Mouse (Mus musculus) frontal cortex, postnatal 25 days (tissue): Measurements from ENCODE around the gene Nxf3.
"Not testable (repeated sequence)": the region's sequence is repeated elsewhere in the genome, so short reads cannot be mapped to it uniquely, and the experiment has no call there.

Source experiments
- DNase-seq, 2 experiments: peaks; one replicate each; pipeline ENCODE4 v3.0.0; 2022; ENCODE audit warnings: low spot score in 2 of 2

Nxf3 gene

GRCm38 (mm10) chrX:136085155-136085554 is at the start of gene Nxf3:
Nxf3 (minus strand) TSS chrX:136085255.
- no peak for DNase-seq

GRCm38 (mm10) chrX:136127744-136128064 is 42.6 kb upstream of the Nxf3 start:
- peak; percentile 27 to 49 for DNase-seq

- DNase-seq = no peak
These were observed 42.1 kb upstream of the Nxf3 start for GRCm38 (mm10) chrX:136127038-136127743.

- peak; percentile 41 to 44 for DNase-seq
These were observed 30.4 kb upstream of the Nxf3 start for GRCm38 (mm10) chrX:136115419-136115961.

- DNase-seq = no peak
These were observed 30.0 kb upstream of the Nxf3 start for GRCm38 (mm10) chrX:136115015-136115414.

- peak; percentile 42 for DNase-seq
These were observed 22.9 kb upstream of the Nxf3 start for GRCm38 (mm10) chrX:136107942-136108341.

GRCm38 (mm10) chrX:136104724-136105088 is 19.7 kb upstream of the Nxf3 start:
- no peak for DNase-seq

- DNase-seq = no peak
These were observed 19.1 kb upstream of the Nxf3 start for GRCm38 (mm10) chrX:136104046-136104723.

GRCm38 (mm10) chrX:136094421-136094820 is 9.4 kb upstream of the Nxf3 start:
- DNase-seq = no peak

- DNase-seq = no peak
These were observed 7.6 kb upstream of the Nxf3 start for GRCm38 (mm10) chrX:136092497-136093279.

GRCm38 (mm10) chrX:136068020-136068419 is 17.0 kb downstream of the Nxf3 start, which contains the start of gene Bex2:
Bex2 (minus strand) TSS chrX:136068236.
- not testable (repeated sequence) for DNase-seq

- not testable (repeated sequence) for DNase-seq
These were observed 17.7 kb downstream of the Nxf3 start for GRCm38 (mm10) chrX:136067201-136067991.

GRCm38 (mm10) chrX:136060698-136061097 is 24.4 kb downstream of the Nxf3 start:
- no peak for DNase-seq

GRCm38 (mm10) chrX:136051219-136051618 is 33.8 kb downstream of the Nxf3 start:
- DNase-seq = no peak

- peak; percentile 7 to 49 for DNase-seq
These were observed 37.5 kb downstream of the Nxf3 start for GRCm38 (mm10) chrX:136047528-136047927.

- DNase-seq = no peak
These were observed 41.3 kb downstream of the Nxf3 start for GRCm38 (mm10) chrX:136043726-136044125.

GRCm38 (mm10) chrX:136032799-136033763 is 52.0 kb downstream of the Nxf3 start, which contains the start of gene Arxes1:
Arxes1 (plus strand) TSS chrX:136033367.
- DNase-seq = peak; percentile 9 to 13

- DNase-seq = no peak
These were observed 54.7 kb downstream of the Nxf3 start for GRCm38 (mm10) chrX:136030331-136030730.
